Mouse (Mus musculus) CD8-positive naive resting alpha-beta T cell, adult 2 months (primary cell): ENCODE measurements around the gene Nhlrc2.

ENCODE experiments used
- DNase-seq, 2 experiments: peaks; one replicate each; pipeline ENCODE4 v3.0.0; 2022; ENCODE audit warnings: low read depth in 2 of 2, low spot score in 2 of 2

The Nhlrc2 gene

GRCm38 (mm10) chr19:56619546-56619945, 71.5 kb downstream of the Nhlrc2 start:
- DNase-seq = no peak

DNA sequence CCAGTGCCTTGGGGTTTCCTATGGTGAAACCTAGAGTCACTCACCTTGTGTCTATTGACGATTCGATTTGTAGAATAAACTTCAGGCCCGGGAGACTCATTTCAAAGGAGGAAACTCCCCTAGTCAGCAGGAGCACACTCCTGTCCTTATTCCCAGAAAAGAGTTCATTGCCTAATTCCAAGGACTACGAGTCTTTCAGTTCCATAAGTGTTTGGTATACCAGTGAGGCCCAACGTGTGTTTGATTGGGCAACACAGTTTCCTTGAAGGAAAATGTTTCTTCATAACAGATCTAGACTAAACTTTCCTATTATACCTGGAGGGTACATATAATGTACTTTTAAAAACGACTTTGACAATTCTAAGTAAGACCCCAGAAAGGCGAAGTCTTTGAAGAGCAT, 73.8 kb downstream of the Nhlrc2 start:
- DNase-seq = no peak

DNA sequence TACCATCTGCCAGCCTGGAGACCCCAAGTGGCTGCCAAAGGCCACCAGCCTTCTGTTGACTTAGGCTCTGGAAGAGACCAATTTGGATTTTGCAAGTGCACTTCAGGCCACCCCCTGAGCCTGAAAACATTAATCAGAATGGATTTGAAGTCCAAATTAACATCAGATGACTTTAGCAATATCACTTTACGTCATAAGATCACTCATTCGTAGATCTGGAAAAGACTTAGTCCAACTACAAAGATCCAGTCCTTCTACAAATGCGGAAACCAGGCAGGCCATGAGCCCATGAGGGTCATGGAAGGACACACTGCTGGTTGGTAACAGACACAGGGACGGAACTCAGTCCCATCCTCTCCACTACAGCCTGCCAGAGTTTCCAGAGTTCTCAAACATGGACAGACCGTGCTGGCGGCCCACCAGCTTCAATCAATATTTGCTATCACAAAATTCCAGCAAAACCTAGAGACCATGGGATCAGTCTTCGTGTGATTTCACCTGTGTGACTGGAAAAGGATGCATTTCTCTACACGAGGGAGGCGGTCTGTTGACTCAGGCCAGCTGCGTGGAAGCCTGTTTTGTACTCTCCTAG, 79.9 kb downstream of the Nhlrc2 start:
- DNase-seq = no peak

DNA sequence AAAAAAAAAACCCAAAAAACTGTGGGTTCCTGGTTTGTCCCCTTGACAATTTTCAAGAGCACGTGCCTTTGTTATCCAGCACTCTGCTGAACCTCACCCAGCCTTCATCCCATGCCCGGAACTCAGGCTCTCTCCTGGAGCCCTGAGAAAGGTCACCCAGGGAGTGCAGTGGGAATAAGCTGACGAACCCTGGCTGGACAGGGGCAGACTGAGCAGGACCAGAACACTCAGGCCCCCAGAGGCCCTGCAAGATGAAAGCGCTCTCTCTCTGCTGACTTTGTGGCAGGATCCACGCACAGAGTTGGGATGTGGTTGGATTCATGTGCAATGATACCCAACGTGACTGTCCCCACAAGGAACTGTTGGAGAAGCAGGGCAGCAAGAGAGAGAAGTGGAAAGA, 81.6 kb downstream of the Nhlrc2 start:
- DNase-seq = no peak

DNA sequence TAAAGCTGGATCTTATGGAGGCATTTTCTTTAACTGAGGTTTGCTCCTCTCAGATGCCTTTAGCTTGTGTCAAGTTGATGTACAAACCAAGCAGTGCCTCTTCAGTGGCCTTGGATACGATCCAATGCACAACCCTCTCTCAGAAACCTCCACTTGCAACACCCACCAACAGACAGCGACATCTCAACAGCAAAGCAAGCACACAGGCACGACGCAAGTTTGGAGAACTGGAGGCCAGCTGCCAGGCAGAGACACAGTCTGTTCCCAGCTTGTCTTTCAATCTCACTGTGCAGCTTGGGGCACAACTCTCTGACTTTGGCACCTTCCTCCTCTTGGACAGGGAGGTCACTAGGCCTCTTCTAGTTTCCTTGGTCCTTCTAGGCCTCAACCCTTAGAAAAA, 83.0 kb downstream of the Nhlrc2 start:
- no peak for DNase-seq

DNA sequence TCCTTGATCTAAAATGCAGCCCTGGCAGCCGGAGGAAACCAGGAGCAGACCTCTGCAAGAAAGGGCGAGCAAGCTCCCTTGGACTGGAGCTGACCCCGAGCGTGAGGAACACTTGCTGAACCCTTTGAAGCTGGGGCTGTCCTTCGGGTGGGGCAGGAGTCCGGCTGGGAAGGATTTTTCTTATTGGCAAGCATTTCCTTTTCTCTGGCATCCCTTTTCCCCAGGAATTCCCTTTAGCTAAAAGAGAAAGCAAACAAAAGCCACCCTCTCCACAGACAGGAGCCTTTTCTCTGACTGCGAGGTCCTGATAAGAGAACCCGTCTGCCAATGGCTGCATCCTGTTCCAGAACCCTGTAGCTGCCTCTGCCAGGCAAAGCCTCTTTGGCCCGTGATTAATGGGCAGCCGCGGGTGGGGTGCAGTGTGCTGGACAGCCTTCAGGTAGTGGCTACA, 83.4 kb downstream of the Nhlrc2 start:
- no peak for DNase-seq

GRCm38 (mm10) chr19:56637035-56637683, 89.1 kb downstream of the Nhlrc2 start:
- no peak for DNase-seq

DNA sequence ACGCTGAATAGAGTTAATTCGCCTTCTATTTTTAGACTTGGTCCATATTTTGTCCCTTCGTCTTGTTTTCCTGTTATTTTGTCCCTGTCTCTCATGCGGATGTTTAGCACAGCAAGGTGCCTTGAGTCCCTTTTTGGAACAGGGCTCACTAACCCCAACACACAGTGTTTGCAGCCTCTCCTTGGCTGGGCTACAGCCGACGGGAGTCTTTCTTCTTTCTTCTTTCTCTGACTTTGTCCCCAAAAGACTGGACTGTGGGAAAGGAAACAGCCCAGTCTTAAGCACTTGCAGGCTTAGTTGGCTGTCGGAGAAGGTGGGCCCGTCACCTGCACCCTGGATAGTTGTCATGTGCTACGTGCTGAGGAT, 89.6 kb downstream of the Nhlrc2 start:
- no peak for DNase-seq

- no peak for DNase-seq
Observed at GRCm38 (mm10) chr19:56647451-56648120, 99.5 kb downstream of the Nhlrc2 start.

GRCm38 (mm10) chr19:56651262-56651661, 103.2 kb downstream of the Nhlrc2 start:
- no peak for DNase-seq

- DNase-seq = no peak
Observed at GRCm38 (mm10) chr19:56652034-56652962, 104.2 kb downstream of the Nhlrc2 start.
